Comparison of ENCODE assay signal across 29 mouse cellular contexts in the genomic region with DNA sequence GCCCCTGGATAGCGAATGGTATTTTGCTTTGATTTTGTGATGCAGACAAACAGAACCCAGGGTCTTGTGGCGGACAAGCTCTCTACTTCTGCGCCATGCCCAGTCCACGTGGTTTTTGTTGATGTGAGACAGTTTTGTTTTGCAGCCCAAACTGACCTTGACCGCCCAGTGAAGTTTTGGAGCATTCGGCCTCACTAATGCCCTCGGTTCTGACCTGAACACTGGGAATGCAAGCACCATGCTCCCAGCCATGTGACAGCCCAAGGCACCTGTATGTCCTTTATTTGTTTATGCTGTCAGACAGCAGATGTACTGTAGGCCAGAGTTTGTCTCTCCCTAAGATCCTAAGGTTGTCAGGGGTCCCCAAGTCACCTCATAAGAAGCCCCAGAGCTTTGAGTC. TPM values are rescaled to one million over a fixed set of nuclear protein-coding genes. Genes with fewer than 3 reads are reported as not detected.
A peak's percentile ranks its signal among the peaks of the same experiment; 100 is the strongest.
DNase-seq lines count a peak whose midpoint lies in the region; ATAC-seq and TF ChIP-seq lines count a peak whose summit lies in the region.
"Had no signal": no experiment of that assay in that cellular context is flagged by ENCODE, and none has a peak within 500 bp of the region (broad histone marks: within the 10 kb centered on the region; RNA-seq: fewer than 3 reads in every experiment).

No protein-coding gene starts in this region.

- no peak overlapping the region for H3K4me2 ChIP-seq in liver, postnatal 0 days (ENCODE audit: low read depth, low read length)
- H3K4me2 ChIP-seq in liver, embryonic 11.5 days = no peak overlapping the region
- H3K4me2 ChIP-seq: forebrain, embryonic 13.5 days; heart, embryonic 11.5 days; hindbrain, embryonic 13.5 days had no signal

- H3K4me3 ChIP-seq in liver, postnatal 0 days (ENCODE audit: low read depth, low read length) = no peak overlapping the region
- H3K4me3 ChIP-seq in liver, embryonic 11.5 days (ENCODE audit: low read depth, low read length) = no peak overlapping the region
- H3K4me3 ChIP-seq: forebrain, embryonic 10.5 days; forebrain, embryonic 13.5 days; hindbrain, embryonic 10.5 days; hindbrain, embryonic 13.5 days had no signal

- DNase-seq in adrenal gland, adult 2 months = peak; percentile 31
- no peak for DNase-seq in adrenal gland, postnatal 25 days
- peak; percentile 40 for DNase-seq in kidney, adult 18-20 months
- DNase-seq in kidney, postnatal 10 days = no peak
- peak; percentile 62 for DNase-seq in kidney, adult 9 months
- DNase-seq in kidney, postnatal 4 days = no peak
- no peak for DNase-seq in liver, postnatal 0 days
- no peak for DNase-seq in liver, embryonic 11.5 days (ENCODE audit: low spot score)
- DNase-seq: adrenal gland, postnatal 14 days; cerebellum, adult 11-12 months; cerebellum, adult 8-10 months; cerebellum, postnatal 10 days; cerebellum, postnatal 36 days; embryo, embryonic 11 days; gastrocnemius, postnatal 10 days; gastrocnemius, postnatal 36 days; heart, postnatal 36 days had no signal

- peak; percentile 57 for ATAC-seq in liver, postnatal 0 days
- no peak for ATAC-seq in liver, embryonic 11.5 days (replicated peaks; ENCODE audit: low FRiP score)
- ATAC-seq: forebrain, embryonic 13.5 days; forebrain, embryonic 16.5 days; hindbrain, embryonic 16.5 days; Patski had no signal

- WGBS in liver, postnatal 0 days (ENCODE audit: insufficient replicate concordance) = 77% methylated on average over 7 of the region's 7 CpGs
- WGBS in liver, embryonic 11.5 days = 92% methylated on average over 7 of the region's 7 CpGs

- H3K27me3 ChIP-seq in liver, postnatal 0 days (ENCODE audit: insufficient read depth, low read length) = no peaks in the 10 kb centered on the region
- no peaks in the 10 kb centered on the region for H3K27me3 ChIP-seq in liver, embryonic 11.5 days (replicated peaks; ENCODE audit: control insufficient read depth, insufficient read depth, low read length)
- H3K27me3 ChIP-seq: forebrain, embryonic 13.5 days; hindbrain, embryonic 13.5 days; Patski had no signal

- peaks cover 17% of the 10 kb centered on the region for H3K4me1 ChIP-seq in liver, postnatal 0 days (ENCODE audit: insufficient read depth)
- H3K4me1 ChIP-seq in liver, embryonic 11.5 days (replicated peaks; ENCODE audit: control insufficient read depth, insufficient read depth, low read length) = peaks cover 14% of the 10 kb centered on the region
- H3K4me1 ChIP-seq: forebrain, embryonic 13.5 days; hindbrain, embryonic 13.5 days had no signal

- TF ChIP-seq EP300 in liver, postnatal 0 days (IDR thresholded peaks at IDR 0.05; ENCODE audit: low read depth) = no peak

- no peaks in the 10 kb centered on the region for H3K9me3 ChIP-seq in liver, postnatal 0 days (ENCODE audit: low read length)
- no peaks in the 10 kb centered on the region for H3K9me3 ChIP-seq in liver, embryonic 11.5 days (ENCODE audit: control insufficient read depth, low read length)
- H3K9me3 ChIP-seq: forebrain, embryonic 10.5 days; forebrain, embryonic 13.5 days; G1E; hindbrain, embryonic 10.5 days; hindbrain, embryonic 13.5 days had no signal

- H3K27ac ChIP-seq in liver, postnatal 0 days (ENCODE audit: low read depth) = peak overlapping the region; percentile 50
- no peak overlapping the region for H3K27ac ChIP-seq in liver, embryonic 11.5 days (ENCODE audit: low read depth, low read length)
- H3K27ac ChIP-seq: forebrain, embryonic 10.5 days; forebrain, embryonic 13.5 days; hindbrain, embryonic 10.5 days; hindbrain, embryonic 13.5 days had no signal

- peaks cover 22% of the 10 kb centered on the region for H3K36me3 ChIP-seq in liver, postnatal 0 days (replicated peaks; ENCODE audit: insufficient read depth, low read length)
- H3K36me3 ChIP-seq in liver, embryonic 11.5 days (ENCODE audit: control insufficient read depth, insufficient read depth, low read length) = peaks cover 3% of the 10 kb centered on the region; the same call in 1 of the 2 replicates

- TF ChIP-seq CTCF in liver, postnatal 0 days (IDR thresholded peaks at IDR 0.05; ENCODE audit: low read depth) = no peak

- no peak overlapping the region for H3K9ac ChIP-seq in liver, postnatal 0 days (replicated peaks)
- no peak overlapping the region for H3K9ac ChIP-seq in liver, embryonic 11.5 days (ENCODE audit: low read depth, low read length)
- H3K9ac ChIP-seq: forebrain, embryonic 13.5 days; hindbrain, embryonic 13.5 days had no signal

RNA-seq across cellular contexts. Expression of gene Lpcat3, which starts 11.8 kb away (rescaled TPM):
- 100 to 1,000 TPM in 1 of 2 experiments, 10 to 100 TPM in 1; 92.1 to 138 TPM for total RNA-seq in adrenal gland, adult 2 months (2021)
- polyA plus RNA-seq in adrenal gland, adult 2 months (2012; rRNA removed) = 141 and 155 TPM in 2 replicates
- 91.9 and 110 TPM in 2 replicates for total RNA-seq in adrenal gland, postnatal 25 days (2021)
- polyA plus RNA-seq in liver, postnatal 0 days (2015; fragmentation: Nextera tagmentation; extraction: Ambion mirVana) = 68.7 and 72.6 TPM in 2 replicates
- 84.2 and 90.0 TPM in 2 replicates for polyA plus RNA-seq in liver, embryonic 11.5 days (2014; fragmentation: Nextera tagmentation; extraction: Ambion mirVana)

RNA-seq across cellular contexts. Expression of gene Emg1, which starts 37.4 kb away (rescaled TPM):
- 10 to 100 TPM; 80.6 to 82.6 TPM for total RNA-seq in adrenal gland, adult 2 months (2021)
- polyA plus RNA-seq in adrenal gland, adult 2 months (2012; rRNA removed) = 16.6 and 17.0 TPM in 2 replicates
- total RNA-seq in adrenal gland, postnatal 25 days (2021) = 81.8 and 82.8 TPM in 2 replicates
- 93.2 and 96.9 TPM in 2 replicates for polyA plus RNA-seq in liver, postnatal 0 days (2015; fragmentation: Nextera tagmentation; extraction: Ambion mirVana)
- 311 and 329 TPM in 2 replicates for polyA plus RNA-seq in liver, embryonic 11.5 days (2014; fragmentation: Nextera tagmentation; extraction: Ambion mirVana)

RNA-seq across cellular contexts. Expression of gene Phb2, which starts 37.5 kb away (rescaled TPM):
- 100 to 1,000 TPM; 286 to 294 TPM for total RNA-seq in adrenal gland, adult 2 months (2021)
- polyA plus RNA-seq in adrenal gland, adult 2 months (2012; rRNA removed) = 128 and 181 TPM in 2 replicates
- 302 and 348 TPM in 2 replicates for total RNA-seq in adrenal gland, postnatal 25 days (2021)
- 308 and 318 TPM in 2 replicates for polyA plus RNA-seq in liver, postnatal 0 days (2015; fragmentation: Nextera tagmentation; extraction: Ambion mirVana)
- 640 and 660 TPM in 2 replicates for polyA plus RNA-seq in liver, embryonic 11.5 days (2014; fragmentation: Nextera tagmentation; extraction: Ambion mirVana)

RNA-seq across cellular contexts. Expression of gene C1s2, which starts 38.7 kb away (rescaled TPM):
- total RNA-seq in adrenal gland, adult 2 months (2021) = 1 to 10 TPM; 1.5 to 2.6 TPM
- not detected in 2 replicates for polyA plus RNA-seq in adrenal gland, adult 2 months (2012; rRNA removed)
- 1.7 and 2.9 TPM in 2 replicates for total RNA-seq in adrenal gland, postnatal 25 days (2021)
- 0.04 TPM in 1 of 2 replicates, not detected in the other for polyA plus RNA-seq in liver, postnatal 0 days (2015; fragmentation: Nextera tagmentation; extraction: Ambion mirVana)
- not detected in 2 replicates for polyA plus RNA-seq in liver, embryonic 11.5 days (2014; fragmentation: Nextera tagmentation; extraction: Ambion mirVana)
- total RNA-seq: granulocyte monocyte progenitor cell, adult 5-6 weeks had no signal
- polyA plus RNA-seq: embryonic facial prominence, embryonic 11.5 days; forebrain, embryonic 13.5 days; G1E; heart, embryonic 11.5 days; heart, embryonic 14.5 days; hindbrain, embryonic 10.5 days; hindbrain, embryonic 16.5 days had no signal

Comparison
In these comparisons a context has a peak if more than half of its experiments do, and no peak if none do; other contexts are left out.
1. DNase-seq: peak in adrenal gland, adult 2 months (single experiment), kidney, adult 18-20 months (single experiment) and kidney, adult 9 months (single experiment); none in adrenal gland, postnatal 25 days (single experiment), kidney, postnatal 10 days (single experiment), kidney, postnatal 4 days (0 of 2), liver, postnatal 0 days (single experiment) and liver, embryonic 11.5 days (single experiment).